Mouse (Mus musculus) forelimb bud, embryonic 11.5 days (tissue): ENCODE data around the gene Cenpm.

Experiments
- DNase-seq: peaks from one replicate; pipeline ENCODE4 v3.0.0-alpha.2; 2012; ENCODE audit warnings: low read depth, low spot score

Cenpm gene

GRCm38 (mm10) chr15:82215332-82216046, 29.1 kb downstream of the Cenpm start:
- no peak for DNase-seq

- DNase-seq, result no peak
Measured at GRCm38 (mm10) chr15:82213222-82213621, 31.3 kb downstream of the Cenpm start.

GRCm38 (mm10) chr15:82212752-82213063, 31.8 kb downstream of the Cenpm start, which contains the start of gene Shisa8:
TSS of gene Shisa8 (minus strand) at chr15:82212815.
- DNase-seq, result no peak

- DNase-seq, result no peak
Measured at GRCm38 (mm10) chr15:82211911-82212751, 32.4 kb downstream of the Cenpm start.

DNA sequence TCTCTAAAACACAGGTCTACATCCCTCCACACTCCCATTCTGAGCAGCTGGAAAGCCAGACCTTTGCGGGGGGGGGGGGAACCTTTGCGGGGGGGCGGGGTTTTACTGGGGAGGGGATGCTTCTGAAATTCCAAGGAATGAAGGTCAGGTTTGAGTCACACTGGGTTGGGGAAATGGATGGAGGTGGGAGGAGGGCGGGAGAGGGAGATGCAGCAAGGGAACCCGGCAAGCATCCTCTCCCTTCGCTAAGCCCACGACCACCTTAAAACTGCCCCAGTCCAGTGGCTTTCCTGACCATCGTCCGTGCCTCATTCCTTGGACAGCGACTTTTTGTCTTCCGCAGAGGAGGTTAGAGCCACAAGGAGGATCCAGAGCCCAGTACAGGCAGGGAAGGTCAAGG, 33.3 kb downstream of the Cenpm start:
- DNase-seq, result no peak

- DNase-seq, result no peak
Measured at GRCm38 (mm10) chr15:82210801-82211200, 33.7 kb downstream of the Cenpm start.

DNA sequence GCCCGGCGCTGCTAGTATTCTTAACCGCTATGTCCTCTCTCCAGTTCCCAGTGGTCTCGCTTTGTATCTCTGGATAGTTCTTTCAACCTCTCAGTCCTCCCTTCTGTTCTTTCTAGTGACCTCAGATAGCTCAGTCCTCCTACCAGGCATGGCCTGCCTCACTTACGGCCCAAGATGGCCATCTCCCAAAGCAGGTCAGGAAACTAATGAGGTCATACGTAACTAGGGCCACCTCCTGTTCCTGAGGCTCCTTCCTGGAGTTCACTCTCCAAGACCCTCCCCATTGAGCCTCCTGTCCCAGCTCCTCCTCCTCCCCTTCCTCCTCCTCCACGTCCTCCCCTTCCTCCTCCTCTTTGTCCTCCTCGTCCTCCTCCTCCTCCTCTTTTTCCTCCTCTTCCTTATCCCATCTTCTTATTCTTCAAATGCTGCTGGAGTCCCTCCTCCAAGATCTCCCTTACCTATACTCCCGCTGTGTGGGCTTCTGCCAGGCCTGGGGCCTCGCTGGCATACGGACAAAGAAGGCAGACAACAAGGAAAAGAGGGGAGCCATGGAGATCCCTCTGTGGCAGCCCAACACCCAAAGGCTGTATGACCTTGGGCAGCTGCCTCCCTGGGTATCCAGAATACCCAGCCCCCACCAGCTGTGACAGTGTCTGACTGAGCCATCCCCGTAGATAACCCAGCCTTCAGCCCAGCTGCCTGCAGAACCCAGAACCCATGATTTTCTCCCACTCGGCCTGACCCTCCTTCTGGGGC, 35.1 kb downstream of the Cenpm start:
- DNase-seq, result no peak

DNA sequence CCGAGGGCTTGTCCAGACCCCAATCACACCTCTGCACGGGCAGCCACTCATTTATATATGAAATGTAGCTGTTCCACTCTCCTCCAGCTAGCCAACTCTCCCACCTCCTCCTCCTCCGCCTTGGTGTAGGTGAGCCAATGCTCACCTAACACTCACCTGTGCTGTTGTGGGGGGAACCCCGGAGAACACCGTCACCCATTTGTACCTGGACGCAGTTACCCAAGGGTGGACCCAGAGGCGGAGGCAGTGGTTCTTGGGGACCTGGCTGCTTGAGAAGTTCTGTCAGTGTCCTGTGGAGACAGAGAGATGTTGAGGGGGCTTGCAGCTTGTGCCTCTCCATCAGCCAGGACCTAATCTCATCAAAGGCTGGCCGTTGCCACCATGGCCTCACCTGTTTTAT, 36.2 kb downstream of the Cenpm start:
- DNase-seq, result no peak

DNA sequence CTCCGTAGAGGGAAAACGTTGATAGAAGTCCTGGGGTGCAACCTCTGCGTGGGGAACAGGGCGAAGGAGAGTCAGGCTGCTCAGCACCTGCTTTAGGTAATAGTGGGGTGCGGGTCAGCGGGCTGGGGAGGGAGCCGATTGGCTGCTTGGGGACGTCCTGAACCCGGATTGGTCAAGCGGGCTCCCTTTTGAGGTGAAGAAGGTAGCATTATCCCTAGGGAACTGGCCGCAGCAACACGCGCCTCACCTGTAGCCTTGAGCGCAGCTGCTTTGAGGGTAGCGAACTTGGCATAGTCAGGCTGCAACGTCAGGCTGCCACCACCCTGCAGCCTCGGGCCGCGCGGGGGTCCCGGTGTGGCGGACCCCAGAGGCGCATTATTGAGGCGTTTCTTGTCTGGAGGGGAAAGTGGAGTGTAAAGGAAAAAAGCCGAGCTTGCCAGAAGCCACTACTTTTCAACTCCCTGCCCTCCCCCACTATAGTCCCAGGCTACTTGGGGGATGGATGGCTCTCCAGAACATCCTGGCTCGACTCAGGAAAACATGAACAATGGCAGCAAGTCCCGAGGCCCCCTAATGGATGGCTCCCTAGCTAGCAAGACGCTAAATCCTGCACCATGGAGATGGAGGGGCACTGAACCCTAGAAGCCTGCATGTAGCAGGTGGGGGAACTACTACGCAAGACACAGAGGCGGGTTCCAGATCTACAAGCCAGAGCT, 36.9 kb downstream of the Cenpm start:
- DNase-seq, result no peak

GRCm38 (mm10) chr15:82207105-82207459, 37.5 kb downstream of the Cenpm start:
- DNase-seq, result no peak

GRCm38 (mm10) chr15:82206365-82207104, 38.0 kb downstream of the Cenpm start:
- DNase-seq, result no peak

- no peak for DNase-seq
Measured at GRCm38 (mm10) chr15:82204680-82205371, 39.7 kb downstream of the Cenpm start.

DNA sequence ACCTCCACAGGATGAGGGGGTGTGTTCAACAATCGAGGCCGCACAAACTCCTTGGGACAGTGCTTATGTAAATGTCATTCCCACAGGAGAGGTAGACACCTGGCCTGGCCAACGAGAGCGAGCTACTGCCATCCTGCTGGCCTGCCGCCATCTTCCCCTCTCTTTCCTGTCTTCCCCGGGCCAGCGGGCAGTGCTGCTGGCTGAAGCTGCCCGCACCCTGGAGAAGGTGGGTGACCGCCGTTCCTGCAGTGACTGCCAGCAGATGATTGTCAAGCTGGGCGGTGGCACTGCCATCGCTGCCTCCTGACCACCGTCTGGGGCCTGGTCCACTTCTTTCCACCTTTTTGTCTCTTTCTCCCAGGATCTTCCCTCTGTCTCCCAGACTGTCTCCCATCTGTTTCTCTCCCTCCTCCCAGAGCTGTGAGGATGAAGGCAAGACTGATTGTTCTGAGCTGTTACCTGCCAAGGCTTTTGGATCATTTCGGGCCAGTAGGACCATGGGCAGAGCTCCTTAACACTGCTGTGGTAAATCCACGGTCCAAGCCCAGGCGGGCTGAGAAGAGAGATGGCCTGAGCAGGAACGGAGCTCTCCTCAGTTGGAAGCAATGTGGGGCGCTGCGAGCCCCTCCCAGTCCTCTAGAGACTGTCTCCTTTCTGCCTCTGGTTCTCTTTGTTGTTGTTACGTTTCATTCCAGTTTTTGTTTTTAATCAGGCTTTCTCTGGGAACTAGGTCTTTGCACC, 40.8 kb downstream of the Cenpm start:
- no peak for DNase-seq

DNA sequence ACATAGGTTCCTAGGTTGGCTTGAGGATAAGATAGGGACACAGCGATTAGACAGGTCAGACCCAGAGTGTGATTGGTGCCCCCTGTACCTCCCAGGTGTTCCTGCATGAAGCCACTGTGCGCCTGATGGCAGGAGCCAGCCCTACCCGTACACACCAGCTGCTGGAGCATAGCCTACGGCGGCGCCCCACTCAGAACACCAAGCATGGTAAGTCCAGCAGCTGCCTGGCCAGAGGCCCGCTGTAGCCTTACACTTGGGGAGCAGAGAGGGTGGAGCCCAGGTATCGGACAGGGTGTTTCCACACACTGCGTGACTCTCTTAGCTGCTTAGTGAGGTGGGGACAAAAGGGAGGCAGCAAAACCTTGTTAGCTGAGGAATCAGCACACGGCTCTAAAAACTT, 41.5 kb downstream of the Cenpm start:
- no peak for DNase-seq

DNA sequence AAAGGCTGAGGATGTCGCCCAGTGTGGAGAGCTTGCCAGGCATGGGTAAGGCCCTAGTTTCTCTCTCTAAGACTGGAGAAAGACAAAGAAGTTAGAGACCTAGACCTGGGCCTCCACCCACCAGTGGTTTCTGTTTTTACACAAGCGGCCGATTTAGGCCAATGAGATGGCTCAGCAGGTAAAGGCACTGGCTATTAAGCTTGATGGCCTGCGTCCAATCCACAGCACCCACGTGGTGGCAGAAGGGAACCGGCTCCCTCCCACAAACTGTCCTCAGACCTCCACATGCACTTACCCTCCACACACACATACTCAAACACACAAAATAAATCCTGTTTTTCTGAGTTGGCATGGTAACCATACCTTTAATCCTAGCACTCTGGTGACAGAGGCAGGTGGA, 42.5 kb downstream of the Cenpm start:
- DNase-seq, result no peak

GRCm38 (mm10) chr15:82199546-82199945, 45.0 kb downstream of the Cenpm start:
- DNase-seq, result no peak

GRCm38 (mm10) chr15:82198342-82198741, 46.2 kb downstream of the Cenpm start:
- DNase-seq, result no peak

DNA sequence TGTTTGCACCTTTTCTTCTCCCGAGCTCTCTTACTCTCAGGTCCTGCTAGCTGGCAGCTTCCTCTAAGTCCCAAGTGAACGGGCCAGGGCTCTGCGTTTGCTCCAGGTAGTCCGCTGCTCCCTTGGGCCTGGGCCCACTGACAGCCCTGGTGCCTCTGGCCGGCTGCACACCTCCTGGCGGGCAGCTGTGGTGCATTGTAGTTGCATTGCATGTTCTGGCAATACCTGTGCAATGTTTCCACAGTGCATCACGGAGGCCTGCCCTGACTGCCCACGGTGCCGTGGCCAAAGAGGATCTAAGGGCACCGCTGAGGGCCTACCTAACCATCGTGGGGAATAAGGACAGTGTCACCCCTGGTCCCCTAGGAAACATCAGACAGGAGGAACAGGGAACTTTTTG, 46.6 kb downstream of the Cenpm start:
- DNase-seq, result no peak

GRCm38 (mm10) chr15:82197246-82197750, 47.2 kb downstream of the Cenpm start:
- no peak for DNase-seq

DNA sequence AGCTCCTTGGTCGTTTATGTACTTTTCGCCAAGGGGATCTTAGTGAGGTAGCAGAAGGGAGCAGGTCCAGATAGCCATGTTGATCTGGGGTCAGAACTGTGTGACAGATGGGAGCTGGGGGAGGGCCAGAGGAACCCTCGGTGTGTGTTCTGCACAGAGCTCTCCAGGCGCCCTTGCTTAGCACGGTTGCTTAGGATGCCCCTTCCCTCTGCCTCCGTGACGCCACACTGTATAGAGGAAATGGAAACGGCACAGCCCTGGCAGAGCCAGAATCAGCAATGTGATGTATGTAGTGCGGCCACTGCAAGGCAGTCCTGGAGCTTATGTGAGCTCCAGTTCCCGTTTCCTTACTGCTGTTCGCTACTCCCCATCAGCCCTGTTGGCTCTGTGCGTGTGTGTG, 48.2 kb downstream of the Cenpm start:
- DNase-seq, result no peak
